Mouse (Mus musculus): ENCODE results near the gene Elf4. TPM values are rescaled to one million over a fixed set of nuclear protein-coding genes. Genes with fewer than 3 reads are reported as not detected.

The Elf4 gene
- polyA plus RNA-seq (2014; fragmentation: Illumina TruSeq; extraction: RNeasy Lipid Tissue Mini Kit (QIAGEN cat#74804); ENCODE audit: low read depth, low replicate concordance), result 2.5 TPM

GRCm38 (mm10) chrX:48462754-48463507 is at the start of gene Elf4:
TSS of gene Elf4 (minus strand) at chrX:48463132.

Other genes with a start within 250 kb of the Elf4 start
- gene Utp14a, start 206.3 kb downstream of the Elf4 start, polyA plus RNA-seq (2014; fragmentation: Illumina TruSeq; extraction: RNeasy Lipid Tissue Mini Kit (QIAGEN cat#74804); ENCODE audit: low read depth, low replicate concordance), result 5.9 TPM
- gene Bcorl1, start 121.8 kb downstream of the Elf4 start, polyA plus RNA-seq (2014; fragmentation: Illumina TruSeq; extraction: RNeasy Lipid Tissue Mini Kit (QIAGEN cat#74804); ENCODE audit: low read depth, low replicate concordance), result 1.5 TPM
- 15.4 TPM for gene Aifm1, start 50.4 kb upstream of the Elf4 start, polyA plus RNA-seq (2014; fragmentation: Illumina TruSeq; extraction: RNeasy Lipid Tissue Mini Kit (QIAGEN cat#74804); ENCODE audit: low read depth, low replicate concordance)
- not detected for gene Rab33a, start 56.2 kb upstream of the Elf4 start, polyA plus RNA-seq (2014; fragmentation: Illumina TruSeq; extraction: RNeasy Lipid Tissue Mini Kit (QIAGEN cat#74804); ENCODE audit: low read depth, low replicate concordance)
- gene Zfp280c, start 131.4 kb upstream of the Elf4 start, polyA plus RNA-seq (2014; fragmentation: Illumina TruSeq; extraction: RNeasy Lipid Tissue Mini Kit (QIAGEN cat#74804); ENCODE audit: low read depth, low replicate concordance), result 25.9 TPM
- gene Slc25a14, start 160.3 kb upstream of the Elf4 start, polyA plus RNA-seq (2014; fragmentation: Illumina TruSeq; extraction: RNeasy Lipid Tissue Mini Kit (QIAGEN cat#74804); ENCODE audit: low read depth, low replicate concordance), result 13.9 TPM
- gene Gpr119, start 211.3 kb upstream of the Elf4 start, polyA plus RNA-seq (2014; fragmentation: Illumina TruSeq; extraction: RNeasy Lipid Tissue Mini Kit (QIAGEN cat#74804); ENCODE audit: low read depth, low replicate concordance), result not detected
- gene Rbmx2, start 231.9 kb upstream of the Elf4 start, polyA plus RNA-seq (2014; fragmentation: Illumina TruSeq; extraction: RNeasy Lipid Tissue Mini Kit (QIAGEN cat#74804); ENCODE audit: low read depth, low replicate concordance), result 6.0 TPM

All from testis, adult 10 weeks (tissue).